Mouse (Mus musculus) liver, embryonic 14.5 days (tissue): ENCODE measurements around the gene Iah1.

Experiments
- CTCF ChIP-seq: IDR thresholded peaks from 2 replicates; pipeline ENCODE4 v1.5.1; 2016; ENCODE audit warnings: antibody characterized with exemption, low read depth, control low read depth
- EP300 ChIP-seq: IDR thresholded peaks from 2 replicates; pipeline ENCODE4 v1.6.1; 2016; ENCODE audit warnings: antibody characterized with exemption, low read depth

GRCm38 (mm10) chr12:21362686-21363085 is 46.5 kb downstream of the Iah1 start:
- TF ChIP-seq CTCF (no peak), EP300 (no peak)
